Mouse (Mus musculus): ENCODE data around the gene Gm10490. TPM values are rescaled to one million over a fixed set of nuclear protein-coding genes. Genes with fewer than 3 reads are reported as not detected.
"Not testable (repeated sequence)": the region's sequence is repeated elsewhere in the genome, so short reads cannot be mapped to it uniquely, and the experiment has no call there.

Gene Gm10490
- total RNA-seq (2015) (not detected in 2 replicates), total RNA-seq (2017) (not detected in 2 replicates)

GRCm38 (mm10) chrX:7909242-7909641 lies at the start of gene Gm10490:
Gene Gm10490 (plus strand): TSS chrX:7909542.
- not testable (repeated sequence) for ATAC-seq (ENCODE audit: poor library complexity, severe bottlenecking)

- no peak for ATAC-seq (ENCODE audit: poor library complexity, severe bottlenecking)
These were observed 46.2 kb upstream of the Gm10490 start for GRCm38 (mm10) chrX:7863181-7863580.

GRCm38 (mm10) chrX:7864551-7864950 lies 44.8 kb upstream of the Gm10490 start:
- ATAC-seq (ENCODE audit: poor library complexity, severe bottlenecking) = peak; percentile 75

GRCm38 (mm10) chrX:7865343-7865742 lies 44.0 kb upstream of the Gm10490 start:
- peak; percentile 51; the same call in 1 of the 2 replicates for ATAC-seq (ENCODE audit: poor library complexity, severe bottlenecking)

- no peak for ATAC-seq (ENCODE audit: poor library complexity, severe bottlenecking)
These were observed 43.6 kb upstream of the Gm10490 start for GRCm38 (mm10) chrX:7865786-7866185.

GRCm38 (mm10) chrX:7867141-7867540 lies 42.2 kb upstream of the Gm10490 start:
- ATAC-seq (ENCODE audit: poor library complexity, severe bottlenecking) = no peak

GRCm38 (mm10) chrX:7868506-7868905 lies 40.8 kb upstream of the Gm10490 start:
- no peak for ATAC-seq (ENCODE audit: poor library complexity, severe bottlenecking)

GRCm38 (mm10) chrX:7869826-7870225 lies 39.5 kb upstream of the Gm10490 start:
- no peak for ATAC-seq (ENCODE audit: poor library complexity, severe bottlenecking)

GRCm38 (mm10) chrX:7878007-7878419 lies 31.3 kb upstream of the Gm10490 start, which contains the start of gene Pim2:
Gene Pim2 (plus strand): TSS chrX:7878262.
- ATAC-seq (ENCODE audit: poor library complexity, severe bottlenecking) = peak; percentile 95

- ATAC-seq (ENCODE audit: poor library complexity, severe bottlenecking) = no peak
These were observed 30.8 kb upstream of the Gm10490 start for GRCm38 (mm10) chrX:7878495-7878894.

- ATAC-seq (ENCODE audit: poor library complexity, severe bottlenecking) = peak; percentile 60
These were observed 29.5 kb upstream of the Gm10490 start for GRCm38 (mm10) chrX:7879819-7880218.

GRCm38 (mm10) chrX:7883841-7884567 lies 25.3 kb upstream of the Gm10490 start, which contains the start of gene Slc35a2:
Gene Slc35a2 (plus strand): TSS chrX:7884028.
- peak; percentile 87 for ATAC-seq (ENCODE audit: poor library complexity, severe bottlenecking)

GRCm38 (mm10) chrX:7898211-7898610 lies 11.1 kb upstream of the Gm10490 start:
- ATAC-seq (ENCODE audit: poor library complexity, severe bottlenecking) = no peak

- ATAC-seq (ENCODE audit: poor library complexity, severe bottlenecking) = peak; percentile 94
These were observed 10.2 kb upstream of the Gm10490 start, which contains the start of the genes Pqbp1 and Timm17b for GRCm38 (mm10) chrX:7898880-7899874. Gene Pqbp1 (minus strand): TSS chrX:7899269. Gene Timm17b (plus strand): TSS chrX:7899357.

GRCm38 (mm10) chrX:7904441-7904840 lies 4.9 kb upstream of the Gm10490 start:
- no peak for ATAC-seq (ENCODE audit: poor library complexity, severe bottlenecking)

GRCm38 (mm10) chrX:7907735-7908134 lies 1.6 kb upstream of the Gm10490 start, which contains the start of gene Gm10491:
Gene Gm10491 (minus strand): TSS chrX:7907835.
- no peak for ATAC-seq (ENCODE audit: poor library complexity, severe bottlenecking)

GRCm38 (mm10) chrX:7910473-7910872 lies 1.1 kb downstream of the Gm10490 start:
- ATAC-seq (ENCODE audit: poor library complexity, severe bottlenecking) = no peak

GRCm38 (mm10) chrX:7915669-7916068 lies 6.3 kb downstream of the Gm10490 start:
- peak; percentile 66 for ATAC-seq (ENCODE audit: poor library complexity, severe bottlenecking)

- ATAC-seq (ENCODE audit: poor library complexity, severe bottlenecking) = not testable (repeated sequence)
These were observed 8.6 kb downstream of the Gm10490 start for GRCm38 (mm10) chrX:7917960-7918359.

- ATAC-seq (ENCODE audit: poor library complexity, severe bottlenecking) = no peak
These were observed 10.4 kb downstream of the Gm10490 start, which contains the start of gene Pcsk1n for GRCm38 (mm10) chrX:7919601-7920383. Gene Pcsk1n (plus strand): TSS chrX:7919822.
